Mouse (Mus musculus): ENCODE measurements around the gene Apba1.

Gene Apba1

DNA sequence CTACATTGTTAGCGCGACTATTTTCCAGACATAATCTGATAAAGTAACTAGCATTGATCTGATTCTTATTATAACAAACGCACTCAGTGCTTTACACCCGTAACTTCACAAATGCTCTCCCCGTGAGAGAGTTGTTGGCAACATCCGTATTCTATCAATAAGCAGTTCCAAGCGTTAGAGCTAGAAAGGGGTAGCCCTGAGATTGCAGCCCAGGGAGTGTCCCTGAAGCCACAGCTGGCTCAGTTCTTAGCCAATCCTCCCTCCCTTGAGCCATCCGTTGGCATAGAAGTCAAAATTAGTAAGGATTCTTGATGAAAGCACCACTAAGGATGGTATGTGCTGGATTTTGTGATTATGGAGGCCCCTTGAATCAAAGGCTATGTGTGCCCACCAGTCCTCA is 48.7 kb downstream of the Apba1 start:
- DNase-seq, result no peak

DNA sequence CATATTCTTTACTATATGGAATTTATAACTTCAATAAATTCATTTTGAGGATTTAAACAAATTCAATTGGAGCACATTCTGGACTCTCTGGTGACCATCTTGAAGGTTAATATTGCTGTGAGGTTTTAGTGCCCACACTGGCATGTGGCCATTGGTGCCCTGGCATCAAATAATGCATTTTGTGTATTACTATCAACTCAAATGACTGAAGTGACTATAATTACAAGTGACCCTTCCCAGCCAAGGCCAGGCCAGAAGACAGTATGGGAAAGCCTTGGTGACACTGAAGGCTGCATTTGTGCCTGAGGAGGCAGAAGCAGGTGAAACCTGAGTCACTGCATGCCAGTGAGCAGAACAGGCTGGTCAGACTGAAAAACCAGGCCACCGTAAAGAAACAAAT is 50.5 kb downstream of the Apba1 start:
- no peak for DNase-seq

GRCm38 (mm10) chr19:23810512-23810911 is 51.8 kb downstream of the Apba1 start:
- DNase-seq, result no peak

GRCm38 (mm10) chr19:23810976-23811375 is 52.3 kb downstream of the Apba1 start:
- no peak for DNase-seq

DNA sequence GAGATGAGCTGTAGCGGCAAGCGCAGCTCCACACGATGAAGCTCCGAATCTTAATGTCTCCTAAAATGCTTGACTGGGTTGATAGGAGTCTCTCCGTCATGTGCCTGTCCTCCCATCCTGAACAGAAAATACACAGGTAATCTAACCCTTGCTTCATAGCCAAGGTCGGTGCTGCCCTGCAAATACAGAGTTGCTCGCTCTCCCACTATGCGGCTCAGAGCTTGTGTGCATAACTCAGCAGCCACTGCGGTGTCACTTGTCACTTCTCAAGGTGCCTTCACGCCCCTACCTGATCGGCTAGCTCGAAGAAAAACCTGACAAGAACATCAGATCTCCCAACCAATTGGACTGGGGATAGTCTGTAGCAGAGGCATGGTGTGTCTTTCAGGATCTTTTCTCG is 58.1 kb downstream of the Apba1 start:
- DNase-seq, result no peak

DNA sequence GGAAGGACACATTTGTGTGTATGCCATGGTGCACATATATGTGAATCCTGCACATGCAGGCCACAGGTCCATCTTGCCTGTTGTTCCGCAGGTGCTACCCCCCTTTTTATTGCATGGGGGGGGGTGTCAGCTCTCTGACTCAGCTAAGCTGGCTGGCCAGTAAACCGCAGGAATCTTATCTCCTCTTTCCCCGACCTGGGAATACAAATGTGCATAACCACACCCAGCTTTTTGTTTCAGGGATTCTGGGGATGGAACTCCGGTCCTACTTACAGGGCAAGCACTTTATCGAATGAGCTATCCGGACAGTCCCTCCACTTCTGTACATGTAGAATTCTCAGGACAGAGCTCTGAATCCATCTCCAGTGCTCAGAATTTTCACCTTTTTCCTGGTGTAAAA is 58.5 kb downstream of the Apba1 start:
- no peak for DNase-seq

GRCm38 (mm10) chr19:23819882-23820281 is 61.2 kb downstream of the Apba1 start:
- DNase-seq, result no peak

- no peak for DNase-seq
Measured at GRCm38 (mm10) chr19:23822497-23822896, 63.8 kb downstream of the Apba1 start.

DNA sequence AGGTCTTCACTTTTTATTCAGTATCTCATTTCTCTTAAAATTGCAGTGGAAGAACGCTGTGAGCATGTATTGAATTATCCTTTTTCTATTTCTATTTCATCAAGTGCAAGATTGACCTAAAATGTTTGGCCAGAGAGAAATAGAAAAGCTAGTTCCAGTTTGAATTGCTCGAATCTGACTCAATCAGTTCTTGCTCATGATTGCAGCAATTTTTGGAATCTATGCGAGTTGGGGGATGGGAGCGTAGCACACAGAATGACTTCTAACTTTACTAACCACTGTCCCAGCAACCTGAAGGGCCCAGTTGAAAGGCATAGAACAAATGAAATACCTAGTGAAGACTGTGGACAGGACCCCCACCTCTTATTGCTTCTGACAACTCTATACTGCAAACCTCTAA is 64.8 kb downstream of the Apba1 start:
- DNase-seq, result no peak

GRCm38 (mm10) chr19:23826251-23826650 is 67.6 kb downstream of the Apba1 start:
- DNase-seq, result no peak

- no peak for DNase-seq
Measured at GRCm38 (mm10) chr19:23830761-23831160, 72.1 kb downstream of the Apba1 start.

GRCm38 (mm10) chr19:23833685-23834682 is 75.3 kb downstream of the Apba1 start:
- no peak for DNase-seq

GRCm38 (mm10) chr19:23834721-23835120 is 76.0 kb downstream of the Apba1 start:
- DNase-seq, result no peak

DNA sequence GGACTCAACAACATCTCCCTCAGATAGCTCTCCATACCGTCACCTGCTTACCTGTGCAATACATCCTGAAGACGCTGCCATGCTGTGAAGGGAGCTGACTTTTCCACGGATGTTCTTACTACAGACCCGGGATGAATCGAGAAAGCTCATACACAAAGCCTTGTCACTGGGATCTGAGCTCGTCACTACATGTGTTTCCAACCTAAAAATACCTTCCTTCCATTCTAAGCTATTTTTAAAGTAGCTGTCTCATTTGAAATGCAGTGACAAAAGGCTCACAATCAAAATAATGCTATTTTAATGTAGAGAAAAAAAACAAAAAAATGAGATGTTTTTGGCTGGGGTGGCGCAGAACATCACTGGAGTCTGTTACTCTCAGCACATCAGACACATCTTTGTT is 97.1 kb downstream of the Apba1 start:
- DNase-seq, result no peak

GRCm38 (mm10) chr19:23858091-23858490 is 99.4 kb downstream of the Apba1 start:
- no peak for DNase-seq

DNA sequence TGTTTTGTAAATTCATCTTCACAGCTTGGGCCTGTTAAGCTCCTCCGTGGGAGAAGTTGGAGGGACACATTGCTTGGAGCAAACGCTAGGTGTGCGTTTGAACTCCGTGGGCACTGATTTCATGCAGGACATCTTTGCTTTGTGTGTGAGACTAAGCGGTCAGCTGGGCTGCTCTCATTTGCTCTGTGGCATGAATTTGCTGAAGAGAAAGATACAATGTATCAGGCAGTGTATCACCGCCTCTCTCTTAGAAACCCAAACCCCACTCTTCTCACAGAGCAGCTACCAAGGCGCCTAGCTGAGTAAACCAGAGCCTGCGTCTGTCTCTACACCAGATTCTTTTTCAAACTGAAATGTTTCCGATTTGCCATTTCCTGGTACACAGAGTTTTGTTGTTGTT is 100.1 kb downstream of the Apba1 start:
- no peak for DNase-seq

GRCm38 (mm10) chr19:23860151-23860820 is 101.6 kb downstream of the Apba1 start:
- DNase-seq, result peak; percentile 33

DNA sequence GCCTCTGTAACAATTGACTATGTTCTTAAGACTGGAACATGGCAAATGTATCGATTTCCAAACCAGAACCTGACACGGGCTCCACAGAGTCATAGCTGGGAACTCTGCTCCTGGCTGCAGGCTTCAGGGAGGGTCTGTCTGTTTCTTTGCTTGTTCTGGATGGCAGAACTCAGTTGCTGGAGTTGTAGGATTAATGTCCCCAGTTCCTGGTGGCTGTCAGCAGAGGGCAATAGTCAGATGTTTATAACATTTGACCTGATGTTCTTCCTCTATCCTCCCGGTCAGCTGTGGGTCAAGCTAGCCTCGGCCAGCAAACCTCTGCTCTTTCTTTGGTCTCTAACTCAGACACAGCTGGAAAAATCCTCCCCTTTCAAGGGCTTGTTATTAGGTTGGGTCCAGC is 104.0 kb downstream of the Apba1 start:
- no peak for DNase-seq

- DNase-seq, result peak; percentile 57
Measured at GRCm38 (mm10) chr19:23863959-23864358, 105.3 kb downstream of the Apba1 start.

DNA sequence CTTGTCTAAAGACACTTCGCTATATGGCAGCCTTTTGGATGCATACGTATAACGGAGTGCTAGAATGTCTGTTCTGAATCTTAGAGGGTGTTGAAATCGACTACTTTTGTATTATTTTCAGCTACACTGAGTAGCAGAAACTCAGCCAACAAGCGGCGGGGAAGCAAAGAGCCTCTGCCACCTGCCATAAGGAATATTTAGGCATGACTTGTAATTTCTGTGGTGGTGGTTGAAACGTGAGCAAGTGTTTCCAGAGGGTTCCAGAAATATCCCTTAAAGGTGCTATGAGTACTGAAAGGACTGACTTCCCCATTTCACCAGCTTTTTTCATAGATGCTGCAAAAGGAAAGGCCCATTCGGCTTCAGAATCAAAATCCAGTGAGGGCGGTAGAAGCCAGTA is 107.4 kb downstream of the Apba1 start:
- DNase-seq, result no peak

DNA sequence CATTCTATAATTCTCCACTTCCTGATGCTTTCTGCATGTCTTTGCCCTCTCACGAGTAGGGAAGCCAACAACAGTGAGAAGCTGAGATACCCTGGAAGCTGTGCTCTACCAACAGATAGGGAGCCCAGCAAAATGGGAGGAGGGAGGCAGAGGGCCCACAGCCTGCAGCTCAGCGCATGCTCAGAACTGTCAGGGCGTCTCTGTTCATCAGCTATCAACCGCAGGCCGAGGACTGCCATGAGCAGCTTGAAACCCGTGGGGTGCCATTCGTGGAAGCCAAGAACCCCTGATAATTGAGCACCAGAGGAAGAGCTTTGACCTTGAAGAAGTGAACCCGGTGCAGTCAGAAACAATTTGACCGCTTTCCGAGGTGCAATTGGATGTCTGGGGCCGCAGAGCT is 108.4 kb downstream of the Apba1 start:
- no peak for DNase-seq

- DNase-seq, result no peak
Measured at GRCm38 (mm10) chr19:23867589-23867988, 108.9 kb downstream of the Apba1 start.

GRCm38 (mm10) chr19:23874502-23874901 is 115.8 kb downstream of the Apba1 start:
- no peak for DNase-seq

- no peak for DNase-seq
Measured at GRCm38 (mm10) chr19:23875819-23876218, 117.1 kb downstream of the Apba1 start.
